Mouse (Mus musculus): ENCODE results near the gene Zfp652.

Zfp652 gene

DNA sequence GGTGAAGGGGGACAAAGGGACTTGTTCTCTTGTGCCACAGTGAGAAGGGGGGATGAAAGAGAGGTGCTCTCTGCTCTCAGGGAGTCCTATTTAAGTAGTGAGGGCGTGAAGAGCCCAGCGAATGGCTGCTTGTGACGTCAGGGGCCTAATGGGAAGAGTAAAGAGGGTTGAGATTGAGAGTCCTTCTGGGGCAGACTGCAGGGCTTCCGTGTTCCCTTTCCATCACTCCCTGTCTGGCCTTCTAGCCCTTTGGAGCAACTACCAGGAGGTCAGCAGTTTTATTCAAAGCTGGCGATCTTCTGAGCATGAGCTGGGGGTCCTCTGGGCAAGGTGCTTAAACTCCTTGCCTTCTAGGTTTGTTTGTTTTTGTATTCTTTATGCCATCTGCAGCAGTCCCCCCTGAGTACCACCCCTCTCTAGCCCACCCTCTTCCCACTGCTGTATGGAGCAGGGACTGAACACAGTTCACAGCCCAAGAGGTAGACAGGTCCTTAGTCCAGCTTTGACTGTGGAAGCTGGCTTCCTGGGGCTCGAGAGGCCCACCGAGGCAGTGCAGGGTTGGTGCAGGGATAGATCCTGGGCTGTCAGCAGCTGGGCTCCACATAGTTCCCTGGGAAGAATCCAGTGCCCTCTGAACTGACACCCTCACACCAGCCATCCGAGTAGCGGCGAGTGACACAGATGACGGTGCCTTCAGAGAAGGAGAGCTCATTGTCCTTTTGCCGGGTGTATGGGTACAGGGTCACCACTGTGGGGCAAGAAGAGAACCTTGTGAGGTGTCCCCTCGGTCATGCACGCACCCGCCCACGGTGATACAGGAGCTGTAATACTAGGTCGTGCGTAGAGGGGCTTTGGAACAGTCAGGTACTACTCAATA is 119.9 kb downstream of the Zfp652 start:
- DNase-seq (ENCODE audit: low spot score): no peak

DNA sequence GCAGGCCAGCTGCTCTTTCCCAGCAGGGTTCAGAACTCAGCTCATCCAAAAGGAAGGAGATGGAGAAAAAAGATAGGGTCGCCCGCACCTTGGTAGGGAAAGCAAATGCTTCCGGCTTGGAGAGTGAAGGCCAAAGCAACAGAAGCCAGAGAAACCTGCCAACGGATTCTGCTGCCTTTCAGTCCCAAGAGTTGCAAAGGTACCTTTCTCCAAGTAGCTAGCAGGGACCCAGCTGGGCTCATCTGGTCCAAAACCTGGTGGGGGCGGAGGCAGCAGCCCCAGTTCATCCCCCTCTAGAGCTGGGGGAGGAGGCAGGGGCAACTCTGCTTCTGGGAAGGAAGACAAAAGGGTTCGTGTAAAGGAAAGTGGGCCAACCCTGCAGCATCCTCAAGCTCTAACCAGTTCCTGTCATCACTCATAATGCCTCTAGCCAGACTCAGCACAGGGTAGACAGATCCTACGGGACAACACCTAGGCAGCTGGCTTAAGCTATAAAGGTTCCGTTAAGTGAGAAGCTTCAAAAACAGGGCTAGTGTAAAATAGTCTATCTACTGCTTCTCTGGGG is 120.6 kb downstream of the Zfp652 start:
- DNase-seq (ENCODE audit: low spot score): no peak

DNA sequence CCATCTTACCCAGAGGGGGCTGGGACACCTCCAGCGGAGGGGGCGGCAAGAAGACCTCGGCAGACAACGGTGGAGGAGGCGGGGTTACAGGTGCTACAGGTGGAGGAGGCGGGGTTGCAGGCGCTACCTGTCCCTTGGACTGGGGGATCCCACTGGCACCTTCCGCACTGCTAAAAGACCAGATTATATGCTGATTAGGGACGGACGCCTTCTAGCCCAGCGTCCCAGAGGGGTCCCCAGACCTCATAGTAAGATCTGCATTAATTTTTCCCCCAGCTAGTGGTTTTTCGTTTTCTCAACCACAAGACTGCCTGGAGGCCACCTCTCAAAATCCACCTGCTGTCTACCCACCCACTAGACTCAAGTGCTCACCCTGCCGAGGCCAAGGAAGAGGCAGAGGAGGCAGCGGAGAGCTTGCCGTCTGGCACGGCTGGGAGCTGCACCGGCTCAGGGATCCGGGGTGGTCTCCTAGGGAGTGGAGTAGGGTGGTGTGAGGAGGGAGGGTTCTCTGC is 121.2 kb downstream of the Zfp652 start:
- DNase-seq (ENCODE audit: low spot score): no peak

DNA sequence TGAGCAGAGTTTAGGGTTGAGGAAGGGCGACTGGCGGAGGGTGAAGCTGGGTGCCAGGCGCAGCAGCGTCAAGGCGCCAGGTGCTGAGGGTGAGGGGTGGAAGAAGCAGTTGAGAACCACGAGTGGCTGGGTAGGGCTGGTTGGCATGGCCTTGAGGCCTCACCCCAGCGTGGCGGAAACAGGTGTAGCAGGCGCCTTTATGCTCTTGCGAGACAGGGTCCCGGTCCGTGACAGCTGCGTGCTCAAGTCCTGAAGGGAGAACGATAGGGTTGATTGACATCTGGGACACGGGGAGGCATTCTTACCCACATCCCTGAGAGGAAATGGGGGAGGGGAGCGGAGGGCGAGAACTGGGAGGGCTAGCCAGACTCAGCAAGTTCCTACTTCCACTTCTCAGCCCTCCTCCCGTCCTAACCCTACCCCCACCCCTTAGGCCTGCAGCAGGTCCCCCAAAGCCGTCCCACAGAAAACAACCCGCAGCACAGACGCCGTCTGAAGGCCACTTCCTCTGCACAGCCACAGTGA is 121.7 kb downstream of the Zfp652 start:
- no peak for DNase-seq (ENCODE audit: low spot score)

DNA sequence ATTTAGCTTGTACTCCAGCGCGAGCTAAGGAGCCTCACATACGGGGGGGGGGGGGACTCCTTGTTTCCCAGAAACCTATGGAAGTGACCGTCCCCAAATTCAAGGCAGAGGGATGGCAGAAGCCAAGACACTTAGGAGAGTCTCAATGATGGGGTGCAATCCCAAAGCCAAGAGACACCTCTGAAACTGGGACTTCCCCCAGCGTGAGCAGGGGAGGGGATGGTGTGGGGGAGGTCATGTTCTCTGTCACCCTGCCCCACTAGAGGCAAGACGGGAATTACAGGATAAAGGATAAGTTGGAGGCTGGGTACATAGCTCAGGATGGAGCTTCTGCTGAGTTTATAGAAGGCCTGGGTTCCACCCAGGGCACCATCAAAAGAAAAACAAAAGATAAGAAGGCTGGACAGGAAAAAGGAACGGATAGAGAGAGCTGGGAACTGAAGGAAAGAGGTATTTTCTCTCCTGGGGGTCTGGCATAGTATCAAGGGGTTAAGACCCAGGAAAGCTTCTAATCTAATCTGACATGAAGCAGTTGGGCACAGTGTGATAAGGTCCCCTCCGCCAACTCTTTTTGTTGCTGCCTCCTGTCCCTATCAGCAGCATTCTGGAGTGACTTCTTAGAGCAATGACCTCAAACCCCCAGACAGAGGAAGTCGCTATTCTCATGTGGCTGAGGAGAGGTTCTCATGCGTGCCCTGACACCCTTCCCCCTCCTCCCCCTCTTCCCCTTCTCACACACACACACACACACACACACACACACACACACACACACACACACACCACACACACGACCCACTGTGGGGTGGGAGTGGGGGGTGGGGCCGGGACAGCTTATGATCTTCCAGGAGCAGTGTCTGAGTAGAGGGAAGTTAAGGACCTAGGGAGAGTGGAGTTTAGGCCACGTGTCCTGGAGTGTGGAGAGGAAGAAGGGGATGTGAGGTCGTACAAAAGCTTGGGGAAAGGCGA is 122.6 kb downstream of the Zfp652 start:
- no peak for DNase-seq (ENCODE audit: low spot score)

DNA sequence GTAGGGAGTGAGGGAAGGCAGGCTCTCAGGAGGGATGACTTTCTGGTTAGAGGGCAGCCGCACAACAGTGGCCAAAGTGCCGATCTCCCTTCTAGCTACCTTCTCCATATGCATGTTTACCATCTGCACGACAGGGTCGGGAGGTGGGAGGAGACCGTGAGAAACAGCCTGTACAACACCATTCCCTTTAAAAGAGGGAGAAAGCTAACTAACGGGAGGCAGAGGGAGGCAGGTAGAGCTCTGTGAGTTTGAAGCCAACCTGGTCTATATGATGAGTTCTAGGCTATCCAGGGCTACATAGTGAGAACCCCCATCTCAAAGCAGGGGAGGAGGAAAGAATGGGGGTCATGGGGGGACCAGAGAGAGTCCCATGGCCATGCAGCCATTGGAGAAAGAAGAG is 123.4 kb downstream of the Zfp652 start:
- DNase-seq (ENCODE audit: low spot score): no peak

DNA sequence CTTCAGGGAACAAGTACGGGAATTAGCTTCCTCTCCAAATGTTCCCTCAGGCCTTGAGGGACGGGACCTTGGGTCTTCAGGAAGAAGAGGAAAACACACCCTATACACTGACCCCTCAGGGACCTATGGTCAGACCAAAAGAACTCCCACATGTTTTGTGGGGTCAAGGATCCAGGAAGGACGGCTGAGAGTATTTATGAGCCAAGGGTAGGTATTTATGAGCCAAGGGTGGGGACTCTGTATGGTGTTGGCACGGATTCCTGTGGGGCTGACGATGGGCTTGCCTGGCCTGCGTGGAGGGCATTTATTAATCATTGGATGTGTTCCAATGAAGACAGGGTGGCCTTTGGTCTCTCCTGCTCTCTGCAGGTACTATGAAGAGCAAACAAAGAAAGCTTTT is 124.0 kb downstream of the Zfp652 start:
- DNase-seq (ENCODE audit: low spot score): no peak

DNA sequence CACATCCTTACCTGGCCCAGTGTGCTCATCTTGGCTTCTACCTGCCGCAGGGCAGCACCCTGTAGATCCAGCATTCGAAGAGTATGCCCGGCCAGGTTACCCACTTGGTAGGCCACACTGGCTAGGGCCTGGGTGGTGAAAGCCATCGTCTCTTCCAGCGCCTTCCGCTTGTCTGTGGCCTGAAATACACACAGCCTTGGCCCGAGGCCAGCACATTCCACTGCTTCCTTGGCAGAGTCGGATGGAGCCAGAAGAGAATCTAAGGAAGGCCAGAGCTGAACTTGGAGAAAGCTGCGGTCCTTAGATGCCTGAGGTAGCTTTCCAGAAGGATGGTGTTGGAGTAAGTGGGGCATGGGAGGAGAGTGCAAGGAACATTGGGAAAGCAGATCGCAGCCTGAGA is 124.6 kb downstream of the Zfp652 start, which contains the start of gene Gngt2:
Gene Gngt2, plus strand, starts transcription at position 158 of the 400 bp plus-strand sequence.
- no peak for DNase-seq (ENCODE audit: low spot score)

DNA sequence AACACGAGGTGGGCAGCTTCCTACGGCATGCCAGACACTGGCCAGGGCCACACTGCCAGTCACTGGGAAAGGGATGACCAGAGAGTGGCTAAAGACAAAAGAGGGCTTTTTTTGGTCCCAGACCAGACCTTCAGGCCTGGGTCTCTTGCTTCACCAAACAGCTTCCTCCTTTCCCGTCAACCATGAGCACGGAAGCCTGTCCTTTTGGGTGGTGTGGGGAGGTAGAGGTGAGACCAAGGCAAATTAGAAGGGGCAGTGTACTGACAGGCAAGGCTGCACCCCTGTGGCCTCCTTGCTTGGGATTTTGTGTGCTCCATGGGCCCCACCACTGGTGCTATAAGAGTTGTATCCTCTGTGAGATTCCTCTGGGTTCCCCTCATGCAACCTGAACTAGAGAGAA is 126.1 kb downstream of the Zfp652 start:
- no peak for DNase-seq (ENCODE audit: low spot score)

DNA sequence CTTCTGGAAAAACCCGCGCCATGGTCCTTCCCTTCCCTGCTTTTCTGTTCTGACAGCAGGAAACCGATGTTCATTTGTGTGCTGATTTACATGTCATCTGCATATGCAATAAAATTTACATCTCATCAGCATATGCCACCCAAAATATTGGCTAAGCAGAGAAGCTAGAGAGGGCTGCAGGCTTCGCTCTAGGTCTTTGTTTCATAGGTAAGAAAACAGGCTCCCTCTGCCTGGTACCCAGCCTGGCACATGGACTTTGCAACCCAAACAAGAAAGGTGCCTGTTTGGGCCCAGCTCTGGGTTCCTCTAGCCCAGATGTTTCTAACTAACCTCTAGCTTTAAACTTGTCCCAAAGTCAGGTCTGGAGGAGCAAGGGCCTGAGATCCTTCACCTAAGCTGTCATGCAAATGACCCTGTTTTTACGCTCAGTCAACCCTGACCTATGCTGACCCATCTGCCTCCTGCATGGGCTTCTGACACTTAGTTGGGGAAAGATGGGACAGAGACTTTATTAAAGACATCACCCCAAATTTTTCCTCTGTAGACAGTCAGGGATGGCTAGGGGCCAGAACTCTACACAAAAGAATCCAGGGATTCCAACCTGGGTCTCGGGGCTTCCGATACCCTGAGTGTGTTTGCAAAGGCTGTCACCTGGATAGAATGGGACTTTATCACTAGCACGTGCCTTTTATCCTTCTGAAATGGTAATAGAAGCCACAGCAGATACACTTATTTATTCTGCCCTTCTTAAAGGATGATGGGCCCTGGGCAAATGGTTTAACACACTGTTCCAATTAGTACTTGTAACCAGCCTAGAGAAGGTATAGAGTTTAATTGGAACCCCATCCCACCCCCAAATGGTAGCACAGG is 126.8 kb downstream of the Zfp652 start:
- DNase-seq (ENCODE audit: low spot score): no peak

DNA sequence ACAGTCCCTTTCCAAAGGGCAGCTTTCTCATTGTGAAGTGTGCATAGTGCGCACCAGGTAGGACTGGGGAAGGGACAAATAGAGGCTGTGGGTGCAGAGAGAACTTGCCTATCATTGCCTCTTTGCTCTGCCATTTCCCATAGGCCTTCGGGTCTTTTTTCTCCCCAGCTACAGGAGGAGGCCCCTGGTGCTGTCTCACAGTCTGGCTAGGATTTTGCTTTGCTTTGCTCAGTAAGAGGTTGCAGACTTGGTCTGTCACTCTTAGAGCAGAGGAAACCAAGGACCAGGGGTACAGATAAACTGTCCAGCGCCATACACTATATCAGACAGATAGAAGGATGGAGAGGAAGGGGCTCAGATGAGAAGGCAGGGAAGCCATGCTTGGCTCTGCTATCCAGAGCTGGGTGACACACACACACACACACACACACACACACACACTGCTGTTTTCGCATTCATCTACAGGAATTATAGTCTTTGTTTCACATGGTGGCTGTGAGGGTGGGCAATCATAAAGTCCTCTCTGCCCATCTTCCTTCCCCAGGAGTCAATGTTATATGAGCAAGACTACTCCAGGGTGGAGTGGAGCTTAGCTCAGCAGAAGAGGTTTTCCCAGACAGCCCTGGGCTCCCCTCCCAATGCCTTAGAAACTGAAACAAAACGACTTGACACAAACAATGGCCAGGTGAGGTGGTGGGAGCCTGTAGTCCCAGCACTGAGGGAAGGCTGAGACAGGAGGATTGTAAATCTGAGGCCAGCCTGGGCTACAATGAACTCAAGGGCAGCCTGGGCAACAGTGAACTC is 128.4 kb downstream of the Zfp652 start:
- no peak for DNase-seq (ENCODE audit: low spot score)

DNA sequence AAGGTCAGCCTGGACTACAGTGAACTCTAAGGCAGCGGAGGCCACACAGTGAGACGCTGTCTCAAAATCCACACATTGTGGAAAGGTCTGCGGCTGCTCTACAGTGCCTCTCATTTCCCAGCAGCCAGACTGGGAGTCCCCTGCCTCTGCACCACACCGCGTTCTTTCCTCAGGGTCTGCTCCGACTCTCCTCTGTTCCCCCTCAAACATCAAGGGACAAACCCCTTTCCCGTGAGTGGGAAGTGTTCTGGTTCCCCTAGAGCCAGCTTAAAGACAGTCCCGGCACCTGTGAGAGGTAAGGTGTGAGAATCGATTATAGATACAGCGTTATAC is 129.0 kb downstream of the Zfp652 start:
- no peak for DNase-seq (ENCODE audit: low spot score)

DNA sequence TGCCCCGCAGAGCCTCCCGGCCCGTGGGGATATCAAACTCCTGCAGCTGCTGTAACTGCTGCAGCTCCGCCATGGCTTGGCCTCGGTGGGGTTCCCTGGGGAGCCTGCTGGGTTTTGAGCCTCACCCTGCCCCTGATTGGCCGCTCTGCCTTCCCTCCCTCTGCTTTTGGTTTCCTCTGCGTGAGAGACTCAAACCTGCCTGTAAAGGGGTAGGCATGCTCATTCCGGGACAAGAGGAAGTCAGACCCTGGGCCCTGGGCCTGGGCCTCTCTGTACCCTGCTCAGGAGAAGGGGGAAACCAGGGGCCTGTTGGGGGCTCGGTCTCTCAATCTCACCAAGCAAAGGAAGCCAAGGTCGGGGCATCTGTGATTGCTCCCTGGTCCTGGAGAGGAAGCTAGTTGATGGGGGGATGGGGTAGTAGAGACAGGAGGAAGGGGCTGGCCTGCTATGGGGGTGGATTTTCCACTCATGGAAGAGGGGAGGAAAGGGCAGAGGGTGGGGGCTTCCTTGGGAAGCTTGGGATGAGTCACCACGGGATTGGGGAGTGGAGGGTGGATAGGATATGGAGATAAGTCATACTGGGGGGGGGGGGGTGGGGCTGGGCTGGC is 129.7 kb downstream of the Zfp652 start, which contains the start of gene Abi3:
Gene Abi3, minus strand, starts transcription at position 403 of the 608 bp plus-strand sequence.
- DNase-seq (ENCODE audit: low spot score): no peak

DNA sequence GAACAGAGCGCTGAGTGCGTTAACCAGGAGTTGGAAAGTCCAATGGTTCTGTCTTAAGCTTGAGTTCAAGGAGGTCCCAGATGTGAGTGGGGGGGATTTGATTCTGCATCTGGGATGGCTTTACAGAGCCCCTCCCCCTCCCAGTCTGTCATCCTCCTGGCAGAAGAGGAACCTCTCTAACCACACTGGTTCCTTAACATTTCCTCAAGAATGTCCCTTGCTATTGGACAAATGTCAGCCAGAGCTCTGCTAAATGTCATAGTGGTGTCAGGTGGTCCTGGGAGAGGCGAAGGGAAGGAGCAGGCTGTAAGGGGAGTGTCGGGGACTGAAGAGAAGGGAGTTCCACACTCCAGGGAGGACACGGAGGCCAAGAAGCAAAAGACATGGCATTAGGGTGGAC is 130.5 kb downstream of the Zfp652 start:
- DNase-seq (ENCODE audit: low spot score): no peak

DNA sequence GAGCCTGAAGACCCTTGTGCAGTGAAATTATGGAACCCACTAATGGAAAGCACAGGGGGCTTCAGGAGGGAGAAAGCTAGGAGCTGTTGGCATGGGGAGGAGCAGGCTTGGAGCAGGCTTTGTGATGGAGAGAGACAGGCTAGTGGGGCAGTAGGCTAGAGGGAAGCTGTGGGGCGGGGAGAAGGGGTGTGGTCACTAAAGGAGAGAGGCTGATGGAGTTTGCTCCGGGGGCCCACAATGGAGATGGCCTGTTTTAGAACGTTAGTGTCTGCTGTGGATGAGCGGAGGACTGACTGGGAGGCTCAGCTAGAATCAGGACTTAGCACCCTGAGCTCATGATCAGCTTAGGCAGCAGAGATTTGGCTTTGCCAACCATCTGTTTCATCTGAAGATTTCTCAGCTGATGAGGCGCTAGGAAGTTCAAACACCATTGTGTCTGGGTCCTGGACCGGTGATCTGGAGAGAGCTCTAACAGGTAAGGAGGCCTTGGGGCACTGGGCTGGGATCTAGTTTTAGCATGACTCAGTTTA is 131.0 kb downstream of the Zfp652 start:
- no peak for DNase-seq (ENCODE audit: low spot score)

DNA sequence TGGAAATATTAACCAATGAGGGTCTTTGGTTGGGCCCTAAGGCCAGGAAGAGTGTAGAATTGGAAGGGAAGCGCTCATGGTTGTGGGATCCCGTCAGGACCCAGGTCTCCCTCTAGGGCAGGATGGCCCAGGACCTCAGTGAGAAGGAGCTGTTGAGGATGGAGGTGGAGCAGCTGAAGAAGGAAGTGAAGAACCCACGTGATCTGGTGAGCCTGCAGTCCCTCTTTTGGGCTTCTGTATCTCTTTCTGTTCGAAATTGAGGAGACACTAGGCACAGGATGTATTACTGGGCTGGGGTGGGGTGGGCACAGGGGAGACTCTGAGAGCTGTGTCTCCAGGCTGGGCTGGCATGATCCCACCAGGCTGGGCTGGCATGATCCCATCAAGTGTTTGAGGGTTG is 132.5 kb downstream of the Zfp652 start:
- DNase-seq (ENCODE audit: low spot score): no peak

DNA sequence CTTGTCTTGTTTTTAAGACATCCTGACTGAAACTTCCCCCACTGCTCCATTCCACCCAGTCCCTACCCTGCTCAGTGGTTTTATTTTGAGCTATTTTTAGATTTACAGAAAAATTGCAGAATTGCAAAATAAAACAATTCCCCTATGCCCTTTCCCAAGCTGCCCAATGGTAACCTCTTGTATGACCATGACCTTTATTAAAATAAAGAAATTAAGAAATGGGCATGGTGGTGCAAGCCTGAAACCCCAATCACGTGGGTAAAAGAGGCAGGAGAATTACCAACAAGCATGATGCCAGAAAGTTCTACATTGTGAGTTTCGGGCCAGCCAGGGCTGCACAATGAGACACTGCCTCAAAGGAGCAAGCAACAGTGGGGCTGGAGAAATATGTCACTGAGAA is 138.4 kb downstream of the Zfp652 start:
- DNase-seq (ENCODE audit: low spot score): no peak

DNA sequence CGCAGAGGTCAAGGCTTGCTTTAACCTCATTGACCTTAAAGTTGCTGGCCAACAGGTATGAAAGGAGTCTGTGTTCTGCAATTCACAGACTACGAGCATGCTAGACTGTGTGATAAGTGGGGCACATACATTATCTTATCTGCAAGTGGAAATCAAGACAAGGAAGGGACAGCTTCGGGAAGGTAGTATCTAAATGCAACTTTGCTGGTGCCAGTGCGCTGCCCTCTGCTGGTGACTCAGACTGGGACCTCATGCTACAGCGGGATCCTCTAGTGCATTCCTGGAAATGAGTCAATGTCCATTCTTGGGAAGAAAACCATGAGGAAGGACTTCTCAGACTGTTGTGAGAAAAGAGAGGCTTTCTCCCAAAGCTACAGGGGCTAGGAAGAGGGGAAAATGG is 141.2 kb downstream of the Zfp652 start:
- no peak for DNase-seq (ENCODE audit: low spot score)

DNA sequence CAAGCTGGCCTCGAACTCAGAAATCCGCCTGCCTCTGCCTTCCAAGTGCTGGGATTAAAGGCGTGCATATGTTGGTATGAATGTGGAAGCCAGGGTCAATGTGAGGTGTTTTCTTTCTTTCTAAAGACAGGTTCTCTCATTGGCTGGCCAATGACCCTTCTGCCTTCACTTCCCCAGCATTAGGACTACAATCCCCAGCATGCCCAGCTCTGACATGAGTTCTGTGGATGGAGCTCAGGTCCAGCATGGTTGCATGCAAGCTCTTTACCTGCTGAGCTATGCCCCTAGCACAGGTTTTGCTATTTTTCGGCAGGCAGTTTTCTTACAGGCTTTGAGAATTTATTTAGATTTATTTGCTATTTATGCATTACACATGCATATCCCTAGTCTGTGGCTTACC is 144.8 kb downstream of the Zfp652 start:
- DNase-seq (ENCODE audit: low spot score): no peak
